Mouse (Mus musculus): ENCODE results near the gene Lrrfip2. TPM values are rescaled to one million over a fixed set of nuclear protein-coding genes. Genes with fewer than 3 reads are reported as not detected.

Lrrfip2 gene
- polyA plus RNA-seq, 1 experiment from 2014 or later: 38.7 TPM

GRCm38 (mm10) chr9:111237726-111238125 is 120.3 kb downstream of the Lrrfip2 start:
- Histone ChIP-seq H3K4me3 (replicated peaks) (no peak overlapping the region), H3K9ac (no peak overlapping the region), H3K27me3 (replicated peaks) (no peaks in the 10 kb centered on the region), H3K36me3 (peaks cover 33% of the 10 kb centered on the region), H3K27ac (no peak overlapping the region), H3K9me3 (no peaks in the 10 kb centered on the region), H3K4me2 (no peak overlapping the region), H3K4me1 (no peaks in the 10 kb centered on the region)
- no peak for ATAC-seq (ENCODE audit: insufficient read depth, low FRiP score, low read depth)

GRCm38 (mm10) chr9:111239821-111240220 is 122.4 kb downstream of the Lrrfip2 start:
- H3K4me1 ChIP-seq: no peaks in the 10 kb centered on the region
- no peak overlapping the region for H3K27ac ChIP-seq
- H3K9ac ChIP-seq: no peak overlapping the region
- peaks cover 36% of the 10 kb centered on the region for H3K36me3 ChIP-seq
- no peaks in the 10 kb centered on the region for H3K27me3 ChIP-seq (replicated peaks)
- no peaks in the 10 kb centered on the region for H3K9me3 ChIP-seq
- H3K4me2 ChIP-seq: no peak overlapping the region
- no peak for ATAC-seq (ENCODE audit: insufficient read depth, low FRiP score, low read depth)
- no peak overlapping the region for H3K4me3 ChIP-seq (replicated peaks)
- 90% methylated on average over 4 of the region's 4 CpGs for WGBS

DNA sequence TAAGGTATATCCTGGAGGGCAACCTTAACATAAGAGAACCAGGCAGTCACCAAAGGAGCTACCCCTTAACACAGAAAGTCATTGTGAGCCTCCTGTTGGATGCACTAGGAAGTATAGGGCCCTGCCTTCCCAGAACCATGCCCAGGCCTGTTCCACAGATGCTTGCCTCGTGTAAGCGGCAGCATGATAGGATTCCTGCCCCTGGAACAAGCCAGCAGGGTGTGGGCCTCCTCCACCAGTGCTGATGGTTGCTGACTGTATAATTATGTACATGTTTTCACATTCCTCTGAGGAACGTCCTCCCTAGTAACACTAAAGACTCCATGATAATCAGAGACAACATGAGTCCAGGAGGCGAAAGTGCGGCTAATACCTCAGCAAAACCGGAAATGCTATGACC is 126.0 kb downstream of the Lrrfip2 start:
- H3K9me3 ChIP-seq: no peaks in the 10 kb centered on the region
- no peaks in the 10 kb centered on the region for H3K4me1 ChIP-seq
- no peak for ATAC-seq (ENCODE audit: insufficient read depth, low FRiP score, low read depth)
- H3K4me3 ChIP-seq (replicated peaks): no peak overlapping the region
- H3K36me3 ChIP-seq: peaks cover 44% of the 10 kb centered on the region
- H3K27me3 ChIP-seq (replicated peaks): no peaks in the 10 kb centered on the region
- 87% methylated on average over 6 of the region's 6 CpGs for WGBS
- H3K4me2 ChIP-seq: no peak overlapping the region
- H3K27ac ChIP-seq: no peak overlapping the region
- H3K9ac ChIP-seq: no peak overlapping the region

DNA sequence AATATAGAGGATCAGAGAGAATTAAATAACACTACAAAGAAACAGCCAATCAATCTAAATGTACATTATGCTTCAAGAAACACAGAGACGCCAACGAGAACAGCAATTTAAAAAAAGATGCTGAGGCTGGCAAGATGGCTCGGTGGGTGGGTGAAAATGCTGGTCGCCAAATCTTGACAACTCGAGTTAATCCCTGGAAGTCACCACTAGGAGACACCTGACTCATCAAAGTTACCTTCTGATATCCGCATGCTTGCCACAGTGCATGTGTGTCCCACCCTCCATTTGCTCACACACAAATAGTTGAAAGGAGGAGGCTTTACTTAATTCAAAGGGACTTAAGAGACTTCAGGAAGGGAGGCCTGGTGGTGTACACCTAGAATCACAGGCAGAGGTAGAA is 128.2 kb downstream of the Lrrfip2 start:
- no peaks in the 10 kb centered on the region for H3K4me1 ChIP-seq
- H3K4me2 ChIP-seq: no peak overlapping the region
- H3K9ac ChIP-seq: no peak overlapping the region
- no peak for ATAC-seq (ENCODE audit: insufficient read depth, low FRiP score, low read depth)
- H3K27ac ChIP-seq: no peak overlapping the region
- WGBS: 78% methylated on average over 6 of the region's 6 CpGs
- peaks cover 35% of the 10 kb centered on the region for H3K36me3 ChIP-seq
- H3K4me3 ChIP-seq (replicated peaks): no peak overlapping the region
- H3K27me3 ChIP-seq (replicated peaks): no peaks in the 10 kb centered on the region
- H3K9me3 ChIP-seq: no peaks in the 10 kb centered on the region

DNA sequence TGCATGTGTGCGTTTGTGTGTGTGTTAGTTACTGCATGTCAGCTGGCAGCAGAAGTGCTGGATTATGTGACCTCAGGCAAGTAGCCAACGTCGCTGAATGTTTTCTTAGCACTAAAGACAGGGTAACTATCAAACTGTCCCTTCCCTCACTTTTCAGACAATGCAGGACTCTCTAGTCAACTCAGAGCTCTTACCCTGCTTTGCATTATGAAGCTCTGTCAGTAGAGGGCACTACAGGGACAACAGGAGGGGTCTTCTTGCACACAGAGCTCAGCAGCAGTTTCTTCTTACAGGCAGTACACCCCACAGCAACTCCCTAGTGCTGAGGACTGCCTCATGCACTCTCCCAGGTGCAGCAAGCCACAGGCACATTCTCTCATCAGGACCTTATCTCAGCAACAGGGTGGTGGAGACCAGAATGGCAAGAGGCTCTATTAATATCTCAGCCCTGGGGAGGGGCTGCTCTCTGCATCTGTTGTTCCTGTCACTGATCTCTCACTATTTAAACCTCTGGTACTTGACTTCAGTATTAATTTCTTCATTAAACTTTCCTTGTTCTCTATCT is 130.4 kb downstream of the Lrrfip2 start:
- WGBS: 88% methylated on average over 3 of the region's 3 CpGs

DNA sequence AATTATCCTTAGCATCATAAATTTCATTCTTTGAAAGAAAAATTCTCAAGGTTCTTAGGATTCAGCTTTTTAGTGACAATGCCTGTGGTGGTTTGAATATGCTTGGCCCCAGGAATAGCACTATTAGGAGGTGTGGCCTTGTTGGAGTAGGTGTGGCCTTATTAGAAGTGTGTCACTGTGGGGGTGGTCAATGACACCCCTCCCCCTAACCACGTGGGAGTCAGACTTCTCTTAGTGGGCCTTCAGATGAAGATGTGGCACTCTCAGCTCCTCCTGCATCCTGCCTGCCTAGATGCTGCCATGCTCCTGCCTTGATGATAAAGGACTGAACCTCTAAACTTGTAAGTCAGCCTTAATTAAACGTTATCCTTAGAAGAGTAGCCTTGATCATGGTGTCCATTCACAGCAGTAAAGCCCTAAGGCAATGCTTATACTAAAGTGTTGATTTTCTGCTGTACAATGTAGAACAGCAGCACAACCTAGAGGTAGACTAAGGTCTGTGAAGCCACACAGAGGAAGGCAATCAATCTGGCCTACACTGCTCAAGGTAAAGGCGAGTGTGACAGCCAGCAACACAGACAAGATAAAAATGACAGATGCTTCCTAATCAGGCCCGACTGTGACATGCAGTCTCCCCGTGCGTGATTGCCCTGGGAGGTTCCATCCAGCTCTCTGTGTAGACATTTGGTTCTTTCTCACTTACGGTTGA is 134.9 kb downstream of the Lrrfip2 start:
- WGBS: 66% methylated on average over 7 of the region's 7 CpGs
- H3K4me1 ChIP-seq: no peaks in the 10 kb centered on the region
- no peak overlapping the region for H3K4me2 ChIP-seq
- no peaks in the 10 kb centered on the region for H3K27me3 ChIP-seq (replicated peaks)
- no peak for ATAC-seq (ENCODE audit: insufficient read depth, low FRiP score, low read depth)
- no peak overlapping the region for H3K4me3 ChIP-seq (replicated peaks)
- no peak overlapping the region for H3K9ac ChIP-seq
- no peaks in the 10 kb centered on the region for H3K9me3 ChIP-seq
- H3K36me3 ChIP-seq: peaks cover 50% of the 10 kb centered on the region
- H3K27ac ChIP-seq: no peak overlapping the region

More for the DNA sequence above, 130.4 kb downstream of the Lrrfip2 start:
- H3K4me2 ChIP-seq: no peak overlapping the region
- H3K4me1 ChIP-seq: no peaks in the 10 kb centered on the region
- H3K9ac ChIP-seq: no peak overlapping the region
- ATAC-seq (ENCODE audit: insufficient read depth, low FRiP score, low read depth): no peak
- no peak overlapping the region for H3K4me3 ChIP-seq (replicated peaks)
- H3K27ac ChIP-seq: no peak overlapping the region
- H3K9me3 ChIP-seq: no peaks in the 10 kb centered on the region
- peaks cover 40% of the 10 kb centered on the region for H3K36me3 ChIP-seq
- H3K27me3 ChIP-seq (replicated peaks): no peaks in the 10 kb centered on the region

DNA sequence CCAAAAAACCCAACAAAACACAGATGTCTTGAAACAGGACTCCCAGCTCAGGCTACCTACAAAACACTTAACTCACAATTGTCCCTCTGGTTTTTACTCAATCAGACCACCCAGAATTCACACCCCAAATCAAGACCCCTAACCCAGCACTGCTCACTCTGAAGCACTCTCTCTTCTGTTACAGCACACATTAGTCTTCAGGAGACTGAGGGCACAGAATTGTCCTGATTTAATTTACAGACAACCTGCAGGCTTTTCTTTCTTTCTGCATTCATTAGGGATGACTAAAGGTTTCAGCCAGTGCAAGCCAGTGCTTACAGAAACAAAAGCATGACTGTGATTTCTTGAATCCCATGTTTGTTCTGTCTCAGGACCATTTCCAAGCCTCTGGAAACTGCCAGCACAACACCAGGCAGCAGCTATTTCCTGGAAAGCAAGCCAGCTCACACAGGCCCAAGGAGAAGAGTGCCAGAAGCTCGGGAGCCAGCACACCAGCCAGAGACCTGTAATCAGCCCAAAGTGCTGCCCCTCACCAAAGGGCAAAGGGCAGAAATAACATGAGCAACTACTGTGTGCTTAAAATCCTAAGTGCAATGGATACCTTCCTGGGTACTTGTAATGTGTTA is 143.1 kb downstream of the Lrrfip2 start:
- no peak overlapping the region for H3K4me3 ChIP-seq (replicated peaks)
- WGBS: 28% methylated on average over 1 of the region's 1 CpGs
- peaks cover 18% of the 10 kb centered on the region; the same call in 1 of the 2 replicates for H3K36me3 ChIP-seq

GRCm38 (mm10) chr9:111261356-111261755 is 144.0 kb downstream of the Lrrfip2 start:
- H3K4me2 ChIP-seq: no peak overlapping the region
- H3K9me3 ChIP-seq: no peaks in the 10 kb centered on the region
- H3K9ac ChIP-seq: no peak overlapping the region
- peaks cover 13% of the 10 kb centered on the region; the same call in 1 of the 2 replicates for H3K36me3 ChIP-seq
- H3K27ac ChIP-seq: no peak overlapping the region
- 91% methylated on average over 4 of the region's 4 CpGs for WGBS
- H3K4me3 ChIP-seq (replicated peaks): no peak overlapping the region
- no peaks in the 10 kb centered on the region for H3K27me3 ChIP-seq (replicated peaks)
- ATAC-seq (ENCODE audit: insufficient read depth, low FRiP score, low read depth): no peak
- H3K4me1 ChIP-seq: no peaks in the 10 kb centered on the region

More for the DNA sequence above, 143.1 kb downstream of the Lrrfip2 start:
- Histone ChIP-seq H3K27me3 (replicated peaks) (no peaks in the 10 kb centered on the region), H3K4me2 (no peak overlapping the region), H3K4me1 (no peaks in the 10 kb centered on the region), H3K9ac (no peak overlapping the region), H3K9me3 (no peaks in the 10 kb centered on the region), H3K27ac (no peak overlapping the region)
- no peak for ATAC-seq (ENCODE audit: insufficient read depth, low FRiP score, low read depth)

GRCm38 (mm10) chr9:111267998-111268397 is 150.6 kb downstream of the Lrrfip2 start:
- 94% methylated on average over 2 of the region's 2 CpGs for WGBS
- Histone ChIP-seq H3K9ac (no peak overlapping the region), H3K27ac (no peak overlapping the region), H3K4me3 (replicated peaks) (no peak overlapping the region), H3K9me3 (no peaks in the 10 kb centered on the region), H3K4me2 (no peak overlapping the region), H3K36me3 (no peaks in the 10 kb centered on the region), H3K27me3 (replicated peaks) (no peaks in the 10 kb centered on the region), H3K4me1 (0 out of 2 replicates have a peak, but pooled peaks cover 5% of the 10 kb centered on the region)
- ATAC-seq (ENCODE audit: insufficient read depth, low FRiP score, low read depth): no peak

- no peaks in the 10 kb centered on the region for H3K27me3 ChIP-seq (replicated peaks)
- ATAC-seq (ENCODE audit: insufficient read depth, low FRiP score, low read depth): no peak
- H3K27ac ChIP-seq: peak overlapping the region; percentile 94; the same call in 1 of the 2 replicates
- peaks cover 22% of the 10 kb centered on the region for H3K4me1 ChIP-seq
- H3K36me3 ChIP-seq: no peaks in the 10 kb centered on the region
- H3K4me2 ChIP-seq: peak overlapping the region; percentile 51
- peak overlapping the region; percentile 56; the same call in 1 of the 2 replicates for H3K9ac ChIP-seq
- no peaks in the 10 kb centered on the region for H3K9me3 ChIP-seq
- peak overlapping the region; percentile 76 for H3K4me3 ChIP-seq (replicated peaks)
- WGBS: 5% methylated on average over 5 of the region's 5 CpGs
These were observed 153.2 kb downstream of the Lrrfip2 start for GRCm38 (mm10) chr9:111270606-111271005.

DNA sequence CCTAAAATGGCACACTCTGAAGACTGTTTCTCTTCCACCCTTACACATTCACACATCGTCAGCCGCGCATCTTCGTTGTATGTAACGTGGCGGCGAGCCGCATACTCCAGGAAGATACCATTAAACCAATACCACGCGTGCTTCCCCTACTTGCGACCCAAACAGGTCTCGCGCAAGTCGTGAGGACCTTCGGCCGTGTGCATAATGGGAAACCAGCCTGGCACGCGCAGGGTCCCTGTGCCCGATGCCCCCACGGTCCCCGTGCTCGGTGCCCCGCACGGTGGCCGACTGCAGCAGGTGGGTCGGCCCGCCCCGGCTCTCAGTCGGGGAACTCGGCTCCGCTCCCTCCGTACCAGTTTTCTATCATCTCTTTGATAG is 153.7 kb downstream of the Lrrfip2 start:
- H3K4me1 ChIP-seq: peaks cover 22% of the 10 kb centered on the region
- peak overlapping the region; percentile 51 for H3K4me2 ChIP-seq
- WGBS: under 1% methylated on average over 32 of the region's 32 CpGs
- H3K9me3 ChIP-seq: no peaks in the 10 kb centered on the region
- H3K9ac ChIP-seq: peak overlapping the region; percentile 56
- no peaks in the 10 kb centered on the region for H3K36me3 ChIP-seq
- peak; percentile 23 for ATAC-seq (ENCODE audit: insufficient read depth, low FRiP score, low read depth)
- no peaks in the 10 kb centered on the region for H3K27me3 ChIP-seq (replicated peaks)
- H3K27ac ChIP-seq: peak overlapping the region; percentile 94
- peak overlapping the region; percentile 76 for H3K4me3 ChIP-seq (replicated peaks)

GRCm38 (mm10) chr9:111271434-111272160 is 154.2 kb downstream of the Lrrfip2 start, which contains the start of the genes Mlh1 and Epm2aip1:
Mlh1 (minus strand) TSS chr9:111271791.
Epm2aip1 (plus strand) TSS chr9:111271929.
- peak; percentile 99 for ATAC-seq (ENCODE audit: insufficient read depth, low FRiP score, low read depth)
- no peaks in the 10 kb centered on the region for H3K9me3 ChIP-seq
- H3K27me3 ChIP-seq (replicated peaks): no peaks in the 10 kb centered on the region
- peak within 1 kb of the TSS; percentile 87 for H3K9ac ChIP-seq
- peak within 1 kb of the TSS; percentile 96 for H3K27ac ChIP-seq
- H3K4me1 ChIP-seq: peaks cover 25% of the 10 kb centered on the region
- H3K36me3 ChIP-seq: no peaks in the 10 kb centered on the region
- H3K4me2 ChIP-seq: peak within 1 kb of the TSS; percentile 64
- peak within 1 kb of the TSS; percentile 76 for H3K4me3 ChIP-seq (replicated peaks)
- WGBS: under 1% methylated on average over 64 of the region's 64 CpGs
